Mouse (Mus musculus) MEL-GATA-1-ER (cell line): Measurements from ENCODE around the gene Chchd6.

ENCODE experiments used
- DNase-seq: peaks from one replicate; pipeline ENCODE4 v3.0.0-alpha.2; 2012; ENCODE audit warnings: low read depth; ENCODE audit errors: extremely low read depth

The Chchd6 gene

GRCm38 (mm10) chr6:89524766-89525165, 70.7 kb downstream of the Chchd6 start:
- no peak for DNase-seq

GRCm38 (mm10) chr6:89510154-89510553, 85.3 kb downstream of the Chchd6 start:
- no peak for DNase-seq

GRCm38 (mm10) chr6:89508725-89509124, 86.7 kb downstream of the Chchd6 start:
- DNase-seq = no peak

GRCm38 (mm10) chr6:89508263-89508662, 87.2 kb downstream of the Chchd6 start:
- DNase-seq = no peak

GRCm38 (mm10) chr6:89499961-89500360, 95.5 kb downstream of the Chchd6 start:
- no peak for DNase-seq

DNA sequence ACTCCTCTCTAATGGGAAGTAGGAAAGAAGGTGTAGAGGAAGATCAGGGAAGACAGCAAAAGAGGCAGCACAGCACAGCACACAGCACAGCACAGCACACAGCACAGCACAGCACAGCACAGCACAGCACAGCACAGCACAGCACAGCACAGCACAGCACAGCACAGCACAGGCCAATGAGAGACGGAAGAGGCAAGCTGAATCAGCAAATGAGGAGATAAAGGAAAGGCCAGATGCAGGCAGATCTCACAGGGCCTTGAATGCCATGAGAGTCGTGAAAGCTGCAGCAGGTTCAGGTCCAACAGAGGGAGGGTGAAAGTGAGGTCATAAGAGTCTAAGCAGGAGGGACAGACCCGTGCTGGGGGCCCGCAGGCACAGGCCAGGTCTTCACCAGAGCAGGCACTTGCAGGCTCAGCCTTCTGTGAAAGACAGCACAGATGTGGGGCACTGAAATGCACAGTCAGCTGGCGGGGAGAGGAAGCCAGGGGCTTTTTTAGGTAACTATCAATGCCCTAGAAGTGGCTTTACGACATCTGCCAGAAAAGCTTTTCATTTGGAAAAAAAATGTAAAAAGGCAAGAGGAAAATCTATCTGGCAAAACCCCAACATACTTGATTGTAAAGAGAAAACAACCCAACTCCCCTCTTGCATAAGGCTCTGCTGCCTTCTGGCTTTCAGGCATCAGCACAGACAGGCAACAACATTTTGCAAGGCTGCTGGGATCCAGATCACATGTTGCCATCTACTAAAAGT, 96.5 kb downstream of the Chchd6 start:
- DNase-seq = no peak

DNA sequence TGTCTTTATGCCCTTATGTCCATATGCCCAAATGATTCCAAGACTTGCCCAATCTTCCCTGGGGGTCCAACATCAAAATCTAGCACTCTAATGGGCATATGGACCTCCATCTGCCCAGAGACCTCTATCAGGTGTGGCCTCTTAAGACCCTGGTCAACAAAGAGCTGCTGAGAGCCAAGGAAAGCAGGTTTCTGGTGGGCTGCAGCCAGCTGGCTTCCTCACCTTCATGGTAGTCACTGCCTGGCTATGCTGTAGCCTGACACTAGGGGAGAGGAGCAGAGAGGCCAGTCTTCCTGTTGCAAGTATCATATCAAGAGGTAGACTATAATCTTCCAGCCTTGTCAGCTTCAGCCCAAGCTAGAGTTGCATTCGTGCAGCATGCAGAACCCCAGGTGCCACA, 98.5 kb downstream of the Chchd6 start:
- no peak for DNase-seq

DNA sequence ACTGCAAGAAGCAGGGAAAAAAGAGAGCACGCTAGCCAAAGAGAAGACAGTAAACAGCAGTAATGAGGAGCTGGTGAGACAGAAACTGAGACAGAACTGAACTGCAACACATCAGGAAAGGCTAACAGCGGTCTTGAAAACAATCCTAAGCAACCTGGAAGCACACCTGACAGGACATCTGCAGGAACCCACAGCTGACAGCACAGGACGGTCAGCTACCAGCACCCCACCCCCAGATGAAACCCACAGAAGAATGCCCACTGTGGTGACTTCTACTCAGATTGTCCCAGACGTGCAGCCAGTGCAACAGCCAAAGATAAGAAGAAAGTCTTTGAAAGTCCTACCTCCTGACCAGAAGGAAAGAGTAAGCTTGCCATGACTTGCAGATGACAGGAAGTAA, 103.1 kb downstream of the Chchd6 start:
- DNase-seq = no peak

- DNase-seq = no peak
Observed at GRCm38 (mm10) chr6:89490369-89490768, 105.1 kb downstream of the Chchd6 start.

DNA sequence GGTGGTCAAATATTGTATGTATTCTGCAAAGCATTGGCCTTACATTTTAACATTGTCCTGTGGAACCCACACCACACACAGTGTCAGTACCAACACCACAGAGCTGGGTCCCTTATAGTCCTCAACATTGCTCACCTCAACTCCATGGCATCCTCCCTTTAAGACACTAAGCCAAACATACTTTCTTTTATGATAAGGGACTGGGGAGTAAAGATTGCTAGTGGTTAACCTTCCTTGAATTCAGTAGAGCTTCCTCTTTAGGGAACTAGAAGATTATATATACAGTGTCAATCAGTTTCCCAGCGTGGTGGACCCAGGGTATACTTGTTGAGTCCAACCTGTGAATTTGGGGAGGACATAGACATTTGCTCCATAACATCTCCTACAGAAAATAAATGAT, 105.9 kb downstream of the Chchd6 start:
- DNase-seq = peak; percentile 70

DNA sequence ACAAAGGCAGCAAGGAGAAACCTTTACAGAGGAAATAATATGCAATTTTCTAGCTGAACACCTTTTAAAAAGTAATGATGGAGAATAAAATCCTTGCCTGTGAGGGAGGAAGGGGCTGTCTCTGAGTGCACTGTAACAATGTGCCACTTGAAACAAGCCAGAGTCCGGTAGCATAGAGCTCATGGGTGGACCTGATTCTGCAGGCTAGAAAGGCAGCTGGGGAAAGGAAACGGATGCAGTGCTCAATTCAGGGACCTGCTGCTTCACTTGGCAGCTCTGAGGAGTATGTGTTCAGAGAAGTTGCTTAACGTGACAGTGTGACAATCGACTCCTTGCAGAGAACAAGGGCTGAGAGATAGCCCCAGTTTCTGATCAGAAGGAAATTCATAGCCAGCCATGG, 109.4 kb downstream of the Chchd6 start:
- DNase-seq = no peak

- no peak for DNase-seq
Observed at GRCm38 (mm10) chr6:89481192-89481591, 114.3 kb downstream of the Chchd6 start.

- no peak for DNase-seq
Observed at GRCm38 (mm10) chr6:89467908-89468307, 127.5 kb downstream of the Chchd6 start.

- DNase-seq = no peak
Observed at GRCm38 (mm10) chr6:89467290-89467689, 128.2 kb downstream of the Chchd6 start.

- DNase-seq = no peak
Observed at GRCm38 (mm10) chr6:89466875-89467274, 128.6 kb downstream of the Chchd6 start.

- DNase-seq = no peak
Observed at GRCm38 (mm10) chr6:89466053-89466708, 129.3 kb downstream of the Chchd6 start.

GRCm38 (mm10) chr6:89462223-89462760, 133.2 kb downstream of the Chchd6 start:
- no peak for DNase-seq

- DNase-seq = no peak
Observed at GRCm38 (mm10) chr6:89461250-89462222, 133.9 kb downstream of the Chchd6 start.

DNA sequence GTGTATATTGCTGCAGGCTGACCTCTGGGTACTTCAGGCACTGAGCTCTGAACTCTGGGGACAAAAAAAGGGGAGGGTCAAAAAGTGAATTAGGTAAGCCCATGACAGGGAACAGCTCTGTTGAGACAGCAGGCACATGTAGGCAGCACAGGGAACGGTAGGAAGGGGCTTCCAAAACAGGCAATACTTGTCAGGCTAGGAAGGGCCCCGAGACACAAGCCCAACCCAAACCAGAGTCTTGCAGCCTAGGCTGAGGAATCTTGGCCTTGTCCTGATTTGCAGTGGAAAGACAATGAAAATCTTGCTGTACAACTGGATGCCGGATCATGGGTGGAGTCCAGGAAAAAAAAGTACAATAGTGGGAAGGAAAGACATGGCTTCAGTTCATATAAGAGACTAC, 135.8 kb downstream of the Chchd6 start:
- no peak for DNase-seq

GRCm38 (mm10) chr6:89457601-89458000, 137.9 kb downstream of the Chchd6 start:
- DNase-seq = no peak

GRCm38 (mm10) chr6:89456409-89456961, 139.0 kb downstream of the Chchd6 start:
- DNase-seq = no peak
